Mouse (Mus musculus) layer of hippocampus, postnatal 25 days (tissue): ENCODE measurements around the gene Mmrn1. TPM values are rescaled to one million over a fixed set of nuclear protein-coding genes. Genes with fewer than 3 reads are reported as not detected.

Source experiments
- DNase-seq, 2 experiments: peaks; one replicate each; pipeline ENCODE4 v3.0.0; 2022; ENCODE audit warnings: mixed read lengths in 2 of 2, low spot score in 1 of 2; ENCODE audit errors: extremely low spot score in 1 of 2
- total RNA-seq, 2 experiments: library from RNA; stranded (reverse); gene quantifications; 2 replicates each; pipeline ENCODE4 v1.2.3; 2021

Gene Mmrn1
- total RNA-seq, 2 experiments from 2014 or later: 0.12 TPM; not detected in 1

- DNase-seq: no peak
These were observed 67.6 kb downstream of the Mmrn1 start for GRCm38 (mm10) chr6:60992366-60992765.

- no peak for DNase-seq
These were observed 68.8 kb downstream of the Mmrn1 start for GRCm38 (mm10) chr6:60993386-60994108.

GRCm38 (mm10) chr6:60994114-60994513 is 69.3 kb downstream of the Mmrn1 start:
- no peak for DNase-seq

- DNase-seq: no peak
These were observed 69.7 kb downstream of the Mmrn1 start for GRCm38 (mm10) chr6:60994521-60994920.

- no peak for DNase-seq
These were observed 70.8 kb downstream of the Mmrn1 start for GRCm38 (mm10) chr6:60995596-60995995.

GRCm38 (mm10) chr6:60996328-60996727 is 71.6 kb downstream of the Mmrn1 start:
- no peak for DNase-seq

- no peak for DNase-seq
These were observed 76.4 kb downstream of the Mmrn1 start for GRCm38 (mm10) chr6:61001003-61001790.

GRCm38 (mm10) chr6:61003916-61004765 is 79.4 kb downstream of the Mmrn1 start:
- no peak for DNase-seq

GRCm38 (mm10) chr6:61013780-61014179 is 89.0 kb downstream of the Mmrn1 start:
- DNase-seq: no peak

- DNase-seq: no peak
These were observed 94.9 kb downstream of the Mmrn1 start for GRCm38 (mm10) chr6:61019689-61020088.

GRCm38 (mm10) chr6:61020995-61021394 is 96.2 kb downstream of the Mmrn1 start:
- no peak for DNase-seq

- no peak for DNase-seq
These were observed 108.5 kb downstream of the Mmrn1 start for GRCm38 (mm10) chr6:61033251-61033650.

Other genes starting within 250 kb of the Mmrn1 start
- 100 to 1,000 TPM; 565 to 605 TPM for gene Snca, start 95.1 kb upstream of the Mmrn1 start, total RNA-seq